Mouse (Mus musculus) bone marrow, adult 2 months (tissue): ENCODE measurements around the gene Otop2.

ENCODE experiments used
- CTCF ChIP-seq: fragments of 200-500 bp; IDR thresholded peaks from 2 replicates; pipeline ENCODE4 v1.5.1; 2011; ENCODE audit warnings: low read length, control low read depth; ENCODE audit not compliant: control insufficient read depth, insufficient read depth
- POLR2A ChIP-seq: fragments of 200-500 bp; IDR thresholded peaks from 2 replicates; pipeline ENCODE4 v1.6.1; 2011; ENCODE audit warnings: low read depth, mild to moderate bottlenecking, control low read depth, low read length, borderline replicate concordance; ENCODE audit not compliant: control insufficient read depth

- TF ChIP-seq CTCF (no peak), POLR2A (no peak)
Measured at GRCm38 (mm10) chr11:115283486-115283765, 23.5 kb upstream of the Otop2 start.
